Mouse (Mus musculus) G1E (cell line): ENCODE results near the gene Tstd1. TPM values are rescaled to one million over a fixed set of nuclear protein-coding genes. Genes with fewer than 3 reads are reported as not detected.

Source experiments
- ATAC-seq: 2 replicates; pipeline ENCODE4 v1.8.0; 2016; ENCODE audit warnings: mild to moderate bottlenecking; ENCODE audit not compliant: insufficient number of reproducible peaks, poor library complexity, low FRiP score, severe bottlenecking; ENCODE audit errors: extremely low read depth
- DNase-seq: peaks from one replicate; pipeline ENCODE4 v3.0.0; 2012; ENCODE audit warnings: low spot score
- H3K27me3 ChIP-seq: 2 replicates; pipeline ENCODE4 v1.6.1; 2012; ENCODE audit warnings: mild to moderate bottlenecking, low read length, inconsistent platforms; ENCODE audit not compliant: insufficient read depth
- H3K36me3 ChIP-seq: replicated peaks from 2 replicates; pipeline ENCODE3; 2012; ENCODE audit warnings: mild to moderate bottlenecking, inconsistent platforms
- H3K4me1 ChIP-seq: 2 replicates; pipeline ENCODE4 v1.6.1; 2012; ENCODE audit warnings: low read depth, low read length, inconsistent platforms, mixed read lengths; ENCODE audit not compliant: insufficient read depth
- H3K4me3 ChIP-seq: 2 replicates; pipeline ENCODE4 v1.5.1; 2012; ENCODE audit warnings: low read depth, mild to moderate bottlenecking, inconsistent platforms, low read length, moderate library complexity, mixed read lengths
- H3K9me3 ChIP-seq: replicated peaks from 2 replicates; pipeline ENCODE4 v1.6.1; 2012; ENCODE audit warnings: inconsistent platforms
- CTCF ChIP-seq: IDR thresholded peaks from 2 replicates; pipeline ENCODE4 v1.5.1; 2012; ENCODE audit warnings: low read depth, low read length, inconsistent platforms, mixed read lengths
- GATA1 ChIP-seq: IDR thresholded peaks from 2 replicates; pipeline ENCODE4 v1.6.1; 2012; ENCODE audit warnings: borderline replicate concordance, low read length, inconsistent platforms, mixed read lengths
- GATA2 ChIP-seq: IDR thresholded peaks from 2 replicates; pipeline ENCODE4 v1.6.1; 2012; ENCODE audit warnings: low read depth, low read length, inconsistent platforms, borderline replicate concordance
- POLR2AphosphoS5 ChIP-seq: IDR thresholded peaks from 2 replicates; pipeline ENCODE4 v1.6.1; 2012; ENCODE audit warnings: low read depth, low read length, inconsistent platforms; ENCODE audit not compliant: insufficient replicate concordance
- TAL1 ChIP-seq: conservative IDR thresholded peaks from 2 replicates; pipeline ENCODE4 v1.6.1; 2012; ENCODE audit warnings: low read depth, low read length, inconsistent platforms, mixed read lengths
- polyA plus RNA-seq: library from polyadenylated mRNA; stranded (reverse); fragments of >175 nt; gene quantifications from 2 replicates; pipeline ENCODE4 v1.2.3, GENCODE M21; 2012
- total RNA-seq, 2 experiments: library from RNA; stranded (forward) in 1 of 2; stranded (reverse) in 1 of 2; fragments of 200-1000 nt in 1 of 2; fragments of >200 nt in 1 of 2; fragmentation: Nextera tagmentation in 1 of 2; gene quantifications; 2 replicates each; pipeline ENCODE4 v1.2.3; 2014 to 2017

Tstd1 gene
- total and polyA plus RNA-seq, 3 experiments = 0.42 to 2.9 TPM; not detected in 1

GRCm38 (mm10) chr1:171446854-171447253 is 28.2 kb downstream of the Tstd1 start:
- DNase-seq (no peak), ATAC-seq (no peak)
- no peaks in the 10 kb centered on the region for H3K36me3 ChIP-seq

GRCm38 (mm10) chr1:171447692-171448091 is 29.0 kb downstream of the Tstd1 start:
- ATAC-seq = no peak

More at GRCm38 (mm10) chr1:171446854-171447253, 28.2 kb downstream of the Tstd1 start:
- Histone ChIP-seq H3K4me3 (no peak overlapping the region), H3K4me1 (peaks cover 4% of the 10 kb centered on the region), H3K27me3 (peaks cover 11% of the 10 kb centered on the region), H3K9me3 (peaks cover 6% of the 10 kb centered on the region)
- TF ChIP-seq CTCF (no peak), TAL1 (no peak), GATA1 (no peak), GATA2 (no peak)

DNA sequence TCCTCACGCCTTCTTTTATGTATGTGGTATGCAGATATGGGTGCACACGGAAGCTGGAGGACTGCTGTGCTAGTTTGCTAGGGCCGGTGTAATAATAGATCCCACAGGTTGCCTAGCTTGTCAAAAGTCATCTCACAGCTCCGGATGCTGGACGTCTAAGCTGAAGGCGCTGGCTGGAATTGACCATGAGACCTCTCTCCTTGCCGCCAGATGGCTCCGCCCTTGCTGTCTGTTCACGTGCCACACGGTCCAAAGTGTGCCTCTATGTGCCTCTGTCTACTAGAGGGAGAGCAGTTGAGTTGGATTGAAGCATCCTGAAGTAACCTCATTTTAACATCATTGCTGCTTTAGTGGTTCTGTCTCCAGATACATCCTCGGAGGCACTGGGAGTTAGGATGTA is 31.4 kb downstream of the Tstd1 start:
- H3K27me3 ChIP-seq = peaks cover 10% of the 10 kb centered on the region
- no peak overlapping the region for H3K4me3 ChIP-seq
- DNase-seq (no peak), ATAC-seq (no peak)
- TF ChIP-seq POLR2AphosphoS5 (no peak), TAL1 (no peak), GATA1 (no peak), CTCF (no peak), GATA2 (no peak)
- no peaks in the 10 kb centered on the region for H3K4me1 ChIP-seq
- no peaks in the 10 kb centered on the region for H3K36me3 ChIP-seq
- no peaks in the 10 kb centered on the region for H3K9me3 ChIP-seq

More at GRCm38 (mm10) chr1:171447692-171448091, 29.0 kb downstream of the Tstd1 start:
- peaks cover 8% of the 10 kb centered on the region for H3K27me3 ChIP-seq
- no peak overlapping the region for H3K4me3 ChIP-seq
- no peak for DNase-seq
- H3K9me3 ChIP-seq = peaks cover 6% of the 10 kb centered on the region
- no peaks in the 10 kb centered on the region for H3K36me3 ChIP-seq
- no peak for TF ChIP-seq CTCF
- TF ChIP-seq POLR2AphosphoS5 = no peak
- no peak for TF ChIP-seq GATA2
- TF ChIP-seq TAL1 = no peak
- no peak for TF ChIP-seq GATA1
- no peaks in the 10 kb centered on the region for H3K4me1 ChIP-seq

- Histone ChIP-seq H3K27me3 (peaks cover 10% of the 10 kb centered on the region), H3K9me3 (no peaks in the 10 kb centered on the region), H3K4me3 (no peak overlapping the region), H3K4me1 (no peaks in the 10 kb centered on the region), H3K36me3 (no peaks in the 10 kb centered on the region)
- ATAC-seq = no peak
- DNase-seq = no peak
- no peak for TF ChIP-seq TAL1
- no peak for TF ChIP-seq GATA1
- TF ChIP-seq CTCF = no peak
- no peak for TF ChIP-seq GATA2
- TF ChIP-seq POLR2AphosphoS5 = no peak
These were observed 32.3 kb downstream of the Tstd1 start for GRCm38 (mm10) chr1:171451001-171451400.

DNA sequence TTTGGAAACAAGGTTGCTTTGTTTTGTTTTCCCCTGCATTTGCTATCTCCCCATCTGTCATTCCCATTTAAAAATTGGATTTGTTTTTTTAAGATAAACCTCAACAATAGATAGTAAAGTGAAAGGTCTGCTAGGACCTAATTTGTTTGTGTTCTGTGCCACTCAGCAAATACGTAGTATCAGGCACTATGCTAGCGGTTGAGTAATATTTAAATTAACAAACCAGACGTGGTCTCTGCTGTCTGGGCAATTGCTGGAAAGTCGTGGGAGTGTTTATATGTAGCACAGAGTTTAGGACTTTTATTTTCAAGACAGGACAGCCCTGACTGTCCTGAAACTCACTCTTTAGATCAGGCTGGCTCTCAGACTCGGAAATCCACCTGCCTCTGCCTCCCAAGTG is 33.9 kb downstream of the Tstd1 start:
- ATAC-seq (no peak), DNase-seq (no peak)
- TF ChIP-seq POLR2AphosphoS5 = no peak
- no peak for TF ChIP-seq TAL1
- no peak for TF ChIP-seq GATA1
- TF ChIP-seq CTCF = no peak
- no peak for TF ChIP-seq GATA2
- Histone ChIP-seq H3K4me1 (no peaks in the 10 kb centered on the region), H3K9me3 (no peaks in the 10 kb centered on the region), H3K4me3 (no peak overlapping the region), H3K27me3 (peaks cover 10% of the 10 kb centered on the region), H3K36me3 (no peaks in the 10 kb centered on the region)

GRCm38 (mm10) chr1:171452923-171453322 is 34.3 kb downstream of the Tstd1 start:
- no peaks in the 10 kb centered on the region for H3K4me1 ChIP-seq
- H3K9me3 ChIP-seq = no peaks in the 10 kb centered on the region
- no peak for DNase-seq
- ATAC-seq = no peak
- no peak overlapping the region for H3K4me3 ChIP-seq
- H3K36me3 ChIP-seq = no peaks in the 10 kb centered on the region
- peaks cover 10% of the 10 kb centered on the region for H3K27me3 ChIP-seq
- TF ChIP-seq CTCF (no peak), TAL1 (no peak), GATA2 (no peak), GATA1 (no peak), POLR2AphosphoS5 (no peak)
